Mouse (Mus musculus): Measurements from ENCODE around the gene Fmod. TPM values are rescaled to one million over a fixed set of nuclear protein-coding genes. Genes with fewer than 3 reads are reported as not detected.

Fmod gene
- total RNA-seq, 2 experiments from 2014 or later, result 16.8 to 21.8 TPM

- DNase-seq (ENCODE audit: low spot score in 2 of 2), result no peak
- intact Hi-C loops (cut with DNase I), result loop anchor here (10.0 kb wide), 1 partner anchor 415 kb away; no protein-coding TSS in a partner anchor
Measured at GRCm38 (mm10) chr1:134049542-134049941, 12.5 kb downstream of the Fmod start.

GRCm38 (mm10) chr1:134053207-134053606 lies 16.2 kb downstream of the Fmod start:
- intact Hi-C loops (cut with DNase I), result loop anchor here (10.0 kb wide), 1 partner anchor 272 kb away; no protein-coding TSS in a partner anchor

GRCm38 (mm10) chr1:134055058-134055457 lies 18.0 kb downstream of the Fmod start:
- intact Hi-C loops (cut with DNase I), result loop anchor here (10.0 kb wide), 1 partner anchor 270 kb away; no protein-coding TSS in a partner anchor
- DNase-seq (ENCODE audit: low spot score in 2 of 2), result no peak

More at GRCm38 (mm10) chr1:134053207-134053606, 16.2 kb downstream of the Fmod start:
- DNase-seq (ENCODE audit: low spot score in 2 of 2), result peak; percentile 94 to 95

GRCm38 (mm10) chr1:134055666-134056245 lies 18.7 kb downstream of the Fmod start:
- DNase-seq (ENCODE audit: low spot score in 2 of 2), result no peak
- intact Hi-C loops (cut with DNase I), result loop anchor here (10.0 kb wide), 1 partner anchor 269 kb away; no protein-coding TSS in a partner anchor

- intact Hi-C loops (cut with DNase I), result loop anchor here (10.0 kb wide), 1 partner anchor 269 kb away; no protein-coding TSS in a partner anchor
- no peak for DNase-seq (ENCODE audit: low spot score in 2 of 2)
Measured at GRCm38 (mm10) chr1:134056285-134056684, 19.2 kb downstream of the Fmod start.

GRCm38 (mm10) chr1:134057736-134058135 lies 20.7 kb downstream of the Fmod start:
- no peak for DNase-seq (ENCODE audit: low spot score in 2 of 2)
- intact Hi-C loops (cut with DNase I), result loop anchor here (10.0 kb wide), 1 partner anchor 267 kb away; no protein-coding TSS in a partner anchor

GRCm38 (mm10) chr1:134058870-134059269 lies 21.8 kb downstream of the Fmod start:
- DNase-seq (ENCODE audit: low spot score in 2 of 2), result no peak
- intact Hi-C loops (cut with DNase I), result loop anchor here (10.0 kb wide), 1 partner anchor 266 kb away; no protein-coding TSS in a partner anchor

- intact Hi-C loops (cut with DNase I), result loop anchor here (10.0 kb wide), 1 partner anchor 265 kb away; no protein-coding TSS in a partner anchor
- no peak for DNase-seq (ENCODE audit: low spot score in 2 of 2)
Measured at GRCm38 (mm10) chr1:134059739-134060695, 23.0 kb downstream of the Fmod start.

GRCm38 (mm10) chr1:134060849-134061569 lies 24.0 kb downstream of the Fmod start:
- intact Hi-C loops (cut with DNase I), result no loop called here
- DNase-seq (ENCODE audit: low spot score in 2 of 2), result peak; percentile 91 to 94

- intact Hi-C loops (cut with DNase I), result no loop called here
- DNase-seq (ENCODE audit: low spot score in 2 of 2), result no peak
Measured at GRCm38 (mm10) chr1:134061915-134062314, 24.9 kb downstream of the Fmod start.

- intact Hi-C loops (cut with DNase I), result no loop called here
- DNase-seq (ENCODE audit: low spot score in 2 of 2), result peak in 1 of 2 experiments; percentile 51
Measured at GRCm38 (mm10) chr1:134062411-134063085, 25.5 kb downstream of the Fmod start.

- intact Hi-C loops (cut with DNase I), result no loop called here
Measured at GRCm38 (mm10) chr1:134063086-134063772, 26.2 kb downstream of the Fmod start.

GRCm38 (mm10) chr1:134063773-134064125 lies 26.7 kb downstream of the Fmod start:
- no peak for DNase-seq (ENCODE audit: low spot score in 2 of 2)
- intact Hi-C loops (cut with DNase I), result no loop called here

More at GRCm38 (mm10) chr1:134063086-134063772, 26.2 kb downstream of the Fmod start:
- peak in 1 of 2 experiments; percentile 41 for DNase-seq (ENCODE audit: low spot score in 2 of 2)

GRCm38 (mm10) chr1:134064296-134064831 lies 27.3 kb downstream of the Fmod start:
- DNase-seq (ENCODE audit: low spot score in 2 of 2), result no peak

GRCm38 (mm10) chr1:134065241-134065809 lies 28.3 kb downstream of the Fmod start:
- intact Hi-C loops (cut with DNase I), result no loop called here
- no peak for DNase-seq (ENCODE audit: low spot score in 2 of 2)

More at GRCm38 (mm10) chr1:134064296-134064831, 27.3 kb downstream of the Fmod start:
- intact Hi-C loops (cut with DNase I), result no loop called here

- DNase-seq (ENCODE audit: low spot score in 2 of 2), result no peak
- intact Hi-C loops (cut with DNase I), result no loop called here
Measured at GRCm38 (mm10) chr1:134066554-134066953, 29.5 kb downstream of the Fmod start.

GRCm38 (mm10) chr1:134067143-134067619 lies 30.1 kb downstream of the Fmod start:
- peak in 1 of 2 experiments; percentile 61 for DNase-seq (ENCODE audit: low spot score in 2 of 2)
- intact Hi-C loops (cut with DNase I), result no loop called here
